Mouse (Mus musculus) spleen, adult 2 months (tissue): ENCODE measurements around the gene Uchl3.

Experiments used
- CTCF ChIP-seq: fragments of 200-500 bp; IDR thresholded peaks from 2 replicates; pipeline ENCODE4 v1.5.1; 2011; ENCODE audit warnings: mild to moderate bottlenecking, inconsistent platforms; ENCODE audit not compliant: insufficient read depth, insufficient read length, insufficient replicate concordance; ENCODE audit errors: extremely low read depth
- POLR2A ChIP-seq: fragments of 200-500 bp; IDR thresholded peaks from 2 replicates; pipeline ENCODE4 v1.6.1; 2011; ENCODE audit warnings: low read depth, low read length, inconsistent platforms

DNA sequence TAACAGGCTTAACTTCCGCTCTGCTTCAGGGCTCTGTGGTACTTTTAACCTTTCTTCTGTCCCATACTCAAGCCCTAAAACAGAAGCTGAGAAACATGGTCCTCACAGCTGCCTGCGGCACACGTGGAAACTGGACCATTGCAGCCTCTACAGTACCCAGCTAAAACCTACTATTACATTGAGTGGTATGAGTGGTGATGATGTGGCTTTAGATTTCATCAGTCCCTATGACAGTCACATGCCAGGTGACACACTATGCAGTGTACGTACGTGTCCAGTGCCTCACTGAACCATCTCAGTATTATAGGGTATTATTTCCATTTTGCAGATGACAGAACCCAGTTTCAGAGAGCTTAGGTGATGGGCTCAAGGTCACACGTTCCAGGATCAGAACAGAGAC is 16.4 kb upstream of the Uchl3 start:
- no peak for TF ChIP-seq CTCF
- no peak for TF ChIP-seq POLR2A
